Mouse (Mus musculus) megakaryocyte, adult 5-6 weeks (primary cell): Measurements from ENCODE around the gene Dnaja4. TPM values are rescaled to one million over a fixed set of nuclear protein-coding genes. Genes with fewer than 3 reads are reported as not detected.

Experiments
- ATAC-seq: 2 replicates; pipeline ENCODE4 v1.8.0; 2016; ENCODE audit warnings: mild to moderate bottlenecking, inconsistent platforms; ENCODE audit not compliant: poor library complexity, severe bottlenecking
- total RNA-seq, 2 experiments: library from RNA; stranded (forward) in 1 of 2; stranded (reverse) in 1 of 2; fragments of 153-499, 151-499 nt in 1 of 2; fragments of 221-1000, 200-1000 nt in 1 of 2; gene quantifications; 2 replicates each; pipeline versions ENCODE4 v1.2.3 to v1.2.4; 2015 to 2017

The Dnaja4 gene
- total RNA-seq, 2 experiments from 2014 or later = 0.62 to 1.6 TPM

GRCm38 (mm10) chr9:54699345-54700173, 886 bp downstream of the Dnaja4 start:
- ATAC-seq = peak; percentile 56

DNA sequence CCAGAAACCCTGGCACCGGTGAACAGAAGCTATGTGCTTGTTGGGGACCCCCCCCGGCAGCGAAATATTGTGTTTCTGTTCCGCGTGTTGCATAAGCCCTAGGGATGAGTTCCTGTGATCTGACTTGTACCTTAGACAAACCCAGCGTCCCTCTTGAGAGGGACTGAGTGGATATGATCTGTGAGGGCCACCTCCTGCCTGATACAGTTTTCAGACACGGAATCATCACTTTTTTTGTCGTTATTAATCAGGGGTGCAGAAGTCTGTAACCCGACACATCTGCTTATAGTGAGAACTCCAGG, 1.5 kb downstream of the Dnaja4 start:
- no peak for ATAC-seq

DNA sequence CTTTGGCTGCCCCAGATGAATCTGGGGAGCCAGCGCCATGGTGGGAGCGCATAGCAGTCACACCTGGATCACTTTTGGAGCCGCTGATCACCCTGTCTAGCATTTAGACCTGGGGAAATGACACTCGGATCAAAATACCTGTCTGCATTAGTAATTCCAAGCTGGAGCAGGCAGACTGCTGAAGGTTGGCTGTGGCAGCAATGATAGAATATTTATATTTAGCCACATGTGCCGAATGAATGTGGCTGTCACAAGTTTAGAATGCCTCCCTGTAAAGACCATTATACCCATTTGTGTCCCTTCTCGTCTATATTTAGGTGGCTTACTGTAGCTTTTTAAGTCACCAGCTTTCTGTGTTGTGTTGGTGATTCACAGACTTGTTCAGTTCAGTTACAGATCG, 2.1 kb downstream of the Dnaja4 start:
- ATAC-seq = no peak

DNA sequence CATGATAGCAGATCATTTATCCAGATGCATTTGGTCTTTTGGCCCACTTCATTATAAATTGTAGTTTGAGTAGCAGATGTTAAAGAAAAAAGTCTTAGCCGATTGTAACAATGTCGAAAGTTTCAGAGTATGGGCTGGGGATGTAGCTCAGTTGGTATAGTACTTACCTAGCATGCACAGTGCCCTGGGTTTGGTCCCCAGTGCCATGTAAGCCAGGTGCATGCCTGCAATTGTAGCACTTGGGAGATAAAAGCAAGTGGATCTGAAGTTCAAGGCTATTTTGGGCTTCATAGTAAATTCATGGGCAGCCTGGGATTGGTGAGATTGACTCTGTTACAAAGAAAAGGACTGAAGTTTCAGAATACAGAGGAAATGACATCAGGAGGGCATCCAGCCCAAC, 3.9 kb downstream of the Dnaja4 start:
- ATAC-seq = no peak

GRCm38 (mm10) chr9:54704361-54704760, 5.7 kb downstream of the Dnaja4 start:
- ATAC-seq = no peak

DNA sequence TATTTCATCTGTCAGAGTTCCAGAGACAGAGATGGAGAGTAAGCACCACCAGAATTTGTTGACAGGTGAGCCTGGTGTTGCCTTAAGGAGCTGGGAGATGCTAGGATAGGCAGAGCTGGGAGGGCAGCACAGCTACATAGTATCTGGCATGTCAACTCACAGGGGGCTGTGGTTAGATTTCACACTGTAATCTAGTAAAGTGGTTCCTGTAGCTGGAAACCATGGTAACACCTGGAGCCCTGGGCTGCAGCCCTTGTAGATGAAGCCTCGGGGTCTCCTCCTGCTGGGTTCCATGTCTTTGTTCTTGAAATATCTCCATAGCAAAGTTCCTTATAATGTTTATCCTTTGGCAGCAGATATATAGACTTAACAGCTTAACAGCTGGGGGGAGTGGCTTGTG, 6.9 kb downstream of the Dnaja4 start:
- no peak for ATAC-seq

DNA sequence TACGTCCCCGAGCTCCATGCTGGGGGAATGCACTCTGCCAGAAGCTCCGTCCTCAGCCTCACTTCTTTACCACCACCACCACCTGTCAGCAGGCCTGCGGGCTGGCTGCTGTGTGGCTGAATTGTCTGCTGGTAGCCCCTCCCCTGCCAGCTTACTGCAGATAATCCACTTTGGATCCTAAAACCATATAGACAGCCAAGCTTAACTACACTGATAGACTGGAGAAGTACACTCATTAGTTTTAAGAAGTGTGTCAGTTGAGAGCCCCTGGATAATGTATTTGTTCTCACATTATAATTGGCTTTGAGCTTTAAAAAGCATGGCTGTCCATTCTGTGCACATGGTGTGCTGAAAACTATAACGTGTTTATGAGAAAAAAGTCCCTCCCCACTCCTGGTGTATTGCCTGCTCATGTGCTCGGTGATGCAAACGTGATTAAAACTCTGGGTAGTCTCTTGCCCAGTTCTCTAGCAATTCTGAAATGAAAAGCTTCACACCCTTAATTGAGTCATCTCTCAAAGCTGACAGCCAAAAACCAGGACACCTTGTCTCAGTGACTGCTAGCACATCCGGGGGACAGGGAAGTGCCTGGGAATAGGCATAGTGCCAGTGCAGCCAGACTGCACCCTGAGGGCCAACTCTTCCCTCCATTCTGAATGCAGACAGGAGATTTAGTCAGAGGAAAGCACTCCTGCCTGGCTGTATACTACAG, 8.8 kb downstream of the Dnaja4 start:
- no peak for ATAC-seq

- no peak for ATAC-seq
These were observed 9.4 kb downstream of the Dnaja4 start for GRCm38 (mm10) chr9:54708085-54708484.

- no peak for ATAC-seq
These were observed 17.1 kb downstream of the Dnaja4 start for GRCm38 (mm10) chr9:54715776-54716175.

DNA sequence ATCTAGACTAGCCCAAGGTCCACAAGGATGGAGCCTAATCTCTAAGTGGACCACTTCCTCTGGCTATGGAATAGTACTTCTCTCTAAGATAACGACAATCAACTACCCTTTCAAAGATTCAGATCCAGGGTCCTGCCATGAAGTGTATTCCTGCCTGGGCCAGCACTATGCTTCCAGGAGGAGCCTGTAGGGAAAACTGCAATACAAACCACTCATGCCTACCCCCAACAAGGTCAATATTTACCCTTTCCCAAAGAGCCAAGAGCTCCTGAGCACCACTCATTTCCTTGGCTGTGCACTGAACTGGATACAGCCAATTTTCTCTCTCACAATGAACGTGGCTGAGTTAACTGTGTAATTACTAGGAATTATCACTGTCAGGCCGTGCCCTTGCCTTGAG, 18.9 kb downstream of the Dnaja4 start:
- no peak for ATAC-seq

DNA sequence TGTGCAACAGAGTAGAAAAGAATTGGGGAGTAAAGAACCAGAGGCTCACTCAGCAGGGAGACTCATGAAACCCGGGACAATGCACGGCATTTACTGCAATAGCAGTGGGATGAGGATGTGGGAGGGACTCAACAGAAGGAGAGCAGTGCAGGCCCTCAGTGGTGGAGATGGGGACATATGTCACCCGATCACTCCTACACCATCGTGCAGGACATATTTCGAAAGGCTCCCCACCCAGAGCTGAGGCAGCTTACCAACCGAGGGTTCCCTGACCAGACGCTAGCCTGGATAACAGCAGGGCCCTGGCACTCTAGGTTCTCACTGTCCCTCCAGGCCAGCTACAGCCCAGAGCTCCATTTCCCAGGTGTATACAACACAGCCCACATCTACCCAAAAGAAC, 23.5 kb downstream of the Dnaja4 start:
- no peak for ATAC-seq

DNA sequence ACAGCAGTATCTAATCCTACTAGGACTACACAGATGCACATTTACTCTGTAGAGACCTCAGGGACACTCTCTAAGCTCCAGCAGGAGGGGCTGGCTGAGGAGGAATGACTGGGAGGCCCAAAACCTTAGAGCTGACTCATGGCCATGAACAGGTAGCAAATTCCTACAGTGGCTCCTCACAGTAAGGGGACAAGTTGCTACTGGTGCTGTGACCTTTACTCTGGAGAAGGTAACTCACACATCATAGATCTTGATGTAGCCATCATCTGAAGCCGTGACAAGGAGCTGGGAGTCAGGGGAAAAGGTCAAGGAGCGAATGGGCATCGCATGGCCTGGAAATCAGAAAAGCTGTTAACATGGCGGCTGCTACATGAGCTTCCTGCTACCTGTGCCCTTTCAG, 23.9 kb downstream of the Dnaja4 start:
- ATAC-seq = no peak

DNA sequence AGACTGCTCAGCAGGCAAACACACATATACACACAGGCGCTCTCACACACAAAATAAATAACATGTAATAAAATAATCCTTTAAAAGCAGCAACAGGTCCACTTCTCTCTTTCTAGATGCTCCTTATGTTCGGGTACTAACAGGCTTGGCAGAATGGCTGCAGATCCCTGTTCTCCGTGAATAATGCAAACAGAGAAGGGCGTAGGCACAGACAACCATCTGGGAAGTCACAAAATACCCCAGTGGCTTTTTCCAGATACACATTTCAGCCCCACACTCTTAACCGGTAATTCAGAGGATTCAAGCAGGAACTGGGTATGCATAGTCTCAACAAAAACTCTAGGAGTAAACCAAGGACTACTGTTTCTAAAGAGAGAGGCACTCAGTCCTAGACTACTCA, 27.6 kb downstream of the Dnaja4 start:
- no peak for ATAC-seq

DNA sequence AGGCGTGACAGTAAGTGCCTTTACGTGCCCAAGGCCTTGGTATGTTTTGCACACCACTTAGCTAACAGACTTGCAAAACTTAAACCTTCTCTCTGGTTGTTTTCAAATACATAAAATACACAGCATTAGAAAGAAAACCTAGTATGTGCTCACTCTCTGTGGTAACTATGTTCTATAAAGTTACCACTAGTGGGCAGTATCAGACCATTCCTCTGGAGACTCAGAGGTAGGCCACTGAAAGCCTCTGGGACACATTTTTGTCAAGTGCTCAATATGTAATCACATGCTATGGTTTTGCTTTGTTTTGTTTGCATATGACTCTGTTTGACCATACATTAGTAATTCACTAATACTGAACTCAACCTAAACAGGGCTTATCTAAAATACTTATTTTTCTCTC, 33.4 kb downstream of the Dnaja4 start:
- peak; percentile 39 for ATAC-seq

- peak; percentile 97 for ATAC-seq
These were observed 35.4 kb downstream of the Dnaja4 start, which contains the start of gene Wdr61 for GRCm38 (mm10) chr9:54733921-54734638. TSS of gene Wdr61 (minus strand) at chr9:54734519.

- ATAC-seq = no peak
These were observed 36.1 kb downstream of the Dnaja4 start for GRCm38 (mm10) chr9:54734639-54735252.

DNA sequence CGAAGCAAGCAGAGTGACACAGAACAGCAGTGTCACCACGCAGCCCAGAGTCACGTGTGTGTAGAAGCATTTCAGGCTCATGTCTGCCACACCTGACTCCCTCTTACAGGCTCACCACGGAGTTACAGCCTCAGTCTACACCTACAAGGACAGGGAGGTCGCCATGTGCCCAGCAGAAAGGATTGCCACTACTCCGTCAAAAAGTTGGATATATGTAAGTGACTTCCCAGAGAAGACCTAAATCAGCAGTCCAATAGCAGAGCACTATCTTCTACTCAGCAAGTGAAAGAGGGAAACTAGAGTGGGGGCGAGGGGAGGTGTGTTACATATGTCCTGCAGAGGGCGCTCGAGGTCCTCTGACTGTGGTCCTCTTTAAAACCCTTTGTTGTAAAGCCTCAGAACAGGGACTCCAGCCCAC, 37.6 kb downstream of the Dnaja4 start:
- ATAC-seq = peak; percentile 53

DNA sequence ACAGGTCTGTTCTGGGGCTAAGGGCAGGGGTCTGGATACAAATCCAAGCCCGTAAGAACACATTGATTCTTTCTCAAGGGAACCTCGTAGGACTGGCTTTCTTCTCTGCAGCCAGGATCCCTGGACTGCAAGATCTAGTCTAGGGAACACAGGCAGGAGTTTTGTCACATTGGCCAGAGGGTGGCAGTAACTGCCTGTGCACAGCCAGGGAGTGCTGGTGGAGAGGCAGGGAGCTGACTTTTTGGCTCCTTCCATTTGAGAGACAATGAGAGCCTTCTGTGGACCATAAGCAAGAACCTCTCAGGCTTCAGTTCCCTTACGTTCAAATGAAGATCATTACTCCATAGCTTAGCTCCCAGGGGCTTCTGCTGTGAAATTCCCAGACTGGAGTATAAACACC, 39.7 kb downstream of the Dnaja4 start:
- no peak for ATAC-seq

- ATAC-seq = peak; percentile 51
These were observed 45.2 kb downstream of the Dnaja4 start for GRCm38 (mm10) chr9:54743891-54744290.

DNA sequence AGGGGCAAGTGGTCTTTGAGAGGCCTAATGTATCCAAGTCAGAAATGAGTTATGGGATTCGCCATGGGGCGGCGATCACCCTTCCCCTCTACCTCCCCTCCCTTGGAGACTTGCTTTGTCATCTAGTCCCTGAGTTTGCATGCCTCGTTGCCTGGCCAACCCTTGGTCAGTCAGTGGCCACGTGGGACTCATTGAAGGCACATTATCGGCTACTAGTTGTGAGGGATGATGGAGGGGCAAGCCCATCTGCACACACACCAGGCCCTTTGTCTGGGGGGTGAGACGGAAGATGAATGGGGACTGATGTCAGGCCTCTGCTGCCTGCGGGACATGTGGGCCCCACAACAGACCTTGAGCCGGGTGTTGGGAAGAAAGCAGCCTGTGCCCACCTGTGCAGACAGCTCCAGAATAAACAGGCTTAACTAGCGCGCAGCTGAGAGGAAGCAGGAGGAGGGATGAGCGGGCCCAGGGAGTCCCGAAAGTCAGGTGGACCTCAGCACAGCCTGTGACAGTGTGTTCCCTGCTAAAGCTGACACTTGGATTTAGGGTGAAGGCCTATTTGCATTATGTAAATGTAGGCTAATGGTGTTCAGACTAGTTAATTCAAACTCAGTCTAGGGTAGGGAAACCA, 47.2 kb downstream of the Dnaja4 start:
- no peak for ATAC-seq
